Comparison of ENCODE assay signal across 9 mouse cellular contexts in the genomic region with DNA sequence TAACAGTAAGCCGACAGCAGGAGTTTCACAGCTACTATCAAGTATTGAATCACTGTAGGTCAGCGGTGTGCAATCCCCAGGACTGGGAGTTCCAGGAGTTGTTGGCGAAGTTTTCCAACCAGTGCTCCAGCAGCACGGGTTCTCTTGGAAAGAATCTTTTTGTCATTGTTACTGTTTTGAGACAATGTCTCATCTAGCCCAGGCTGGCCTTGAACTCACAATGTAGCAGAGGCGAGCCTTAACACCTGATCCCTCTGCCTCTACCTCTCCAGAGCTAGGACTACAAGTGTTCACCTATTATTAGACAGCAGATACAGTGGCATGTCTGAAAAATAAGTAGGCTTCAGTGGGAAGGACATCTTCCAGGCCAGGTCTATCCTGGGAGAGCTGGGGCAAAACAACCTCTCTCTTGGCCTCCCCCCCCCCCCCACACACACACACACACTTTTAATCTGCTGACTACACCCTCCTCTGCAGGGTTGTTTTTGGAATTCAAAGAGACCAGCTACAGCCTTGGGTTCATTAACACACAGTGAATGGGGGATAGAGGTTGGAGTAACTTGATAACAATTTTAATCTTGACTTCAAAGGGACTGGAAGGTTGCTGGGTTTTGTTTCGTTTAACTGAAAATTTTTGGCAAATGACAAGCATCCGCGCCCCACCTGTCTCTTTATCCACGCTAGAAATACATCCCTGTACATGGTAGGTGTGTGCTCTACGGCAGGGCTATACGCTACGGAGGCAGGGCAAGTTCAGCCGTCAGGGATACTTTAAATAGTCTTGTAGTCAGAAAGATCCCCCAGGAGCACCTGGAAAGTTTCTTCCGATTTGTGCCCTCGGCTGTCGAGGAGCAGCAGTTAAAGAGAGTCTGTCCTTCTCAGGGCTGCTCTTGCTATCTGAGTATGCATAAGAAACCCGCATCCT.
DNase-seq lines count a peak whose midpoint lies in the region; ATAC-seq and TF ChIP-seq lines count a peak whose summit lies in the region.
"Had no signal": no experiment of that assay in that cellular context is flagged by ENCODE, and none has a peak within 500 bp of the region (broad histone marks: within the 10 kb centered on the region; RNA-seq: fewer than 3 reads in every experiment).

No protein-coding gene starts in this region.

- peaks cover 24% of the 10 kb centered on the region for H3K4me1 ChIP-seq in heart, postnatal 0 days (ENCODE audit: control insufficient read depth, insufficient read depth)
- H3K4me1 ChIP-seq in brown adipose tissue, adult 24 weeks (ENCODE audit: control insufficient read depth, insufficient read depth, insufficient read length, low read length): peaks cover 22% of the 10 kb centered on the region
- H3K4me1 ChIP-seq in hindbrain, embryonic 15.5 days (replicated peaks): peaks cover 28% of the 10 kb centered on the region
- peaks cover 41% of the 10 kb centered on the region for H3K4me1 ChIP-seq in midbrain, embryonic 13.5 days (replicated peaks)

- TF ChIP-seq CTCF in heart, postnatal 0 days (IDR thresholded peaks at IDR 0.05; ENCODE audit: low read depth): no peak

- no peak for DNase-seq in heart, postnatal 0 days (ENCODE audit: low spot score)
- DNase-seq in heart, postnatal 36 days: no peak
- no peak for DNase-seq in thymus, adult 18-20 months
- no peak for DNase-seq in spleen, postnatal 10 days (ENCODE audit: low spot score in 2 of 2)
- DNase-seq: right cerebral cortex, postnatal 14 days had no signal

- peak overlapping the region; percentile 68 for H3K4me2 ChIP-seq in heart, postnatal 0 days (ENCODE audit: low read depth, low read length)
- peak overlapping the region; percentile 49 for H3K4me2 ChIP-seq in hindbrain, embryonic 15.5 days
- H3K4me2 ChIP-seq in midbrain, embryonic 13.5 days (replicated peaks): peak overlapping the region; percentile 53

- no peak for ATAC-seq in heart, postnatal 0 days (ENCODE audit: insufficient read depth, low read depth)
- no peak for ATAC-seq in hindbrain, embryonic 15.5 days (ENCODE audit: low FRiP score, low read depth)
- no peak for ATAC-seq in midbrain, embryonic 13.5 days
- ATAC-seq in inflammation-experienced regulatory T-cells, adult 6 months: no peak

- H3K27me3 ChIP-seq in heart, postnatal 0 days (ENCODE audit: control insufficient read depth, insufficient read depth, low read length): no peaks in the 10 kb centered on the region
- peaks cover 12% of the 10 kb centered on the region for H3K27me3 ChIP-seq in hindbrain, embryonic 15.5 days
- peaks cover 81% of the 10 kb centered on the region for H3K27me3 ChIP-seq in midbrain, embryonic 13.5 days

- no peaks in the 10 kb centered on the region for H3K9me3 ChIP-seq in heart, postnatal 0 days (replicated peaks; ENCODE audit: control insufficient read depth, low read length)
- H3K9me3 ChIP-seq in hindbrain, embryonic 15.5 days: no peaks in the 10 kb centered on the region
- no peaks in the 10 kb centered on the region for H3K9me3 ChIP-seq in midbrain, embryonic 13.5 days

- whole genome bisulfite sequencing in heart, postnatal 0 days: 39% methylated on average over 17 of the region's 17 CpGs
- 46% methylated on average over 17 of the region's 17 CpGs for WGBS in hindbrain, embryonic 15.5 days
- WGBS in midbrain, embryonic 13.5 days: 34% methylated on average over 17 of the region's 17 CpGs

- H3K4me3 ChIP-seq in heart, postnatal 0 days (ENCODE audit: low read depth, low read length): peak overlapping the region; percentile 46
- peak overlapping the region; percentile 48 for H3K4me3 ChIP-seq in brown adipose tissue, adult 24 weeks (ENCODE audit: insufficient read depth, low read depth, low read length)
- peak overlapping the region; percentile 28; the same call in 1 of the 2 replicates for H3K4me3 ChIP-seq in hindbrain, embryonic 15.5 days
- H3K4me3 ChIP-seq in midbrain, embryonic 13.5 days (replicated peaks): peak overlapping the region; percentile 34

- H3K36me3 ChIP-seq in heart, postnatal 0 days (replicated peaks; ENCODE audit: control insufficient read depth, insufficient read depth, low read length): no peaks in the 10 kb centered on the region
- H3K36me3 ChIP-seq in hindbrain, embryonic 15.5 days: no peaks in the 10 kb centered on the region
- H3K36me3 ChIP-seq in midbrain, embryonic 13.5 days: no peaks in the 10 kb centered on the region

- peak overlapping the region; percentile 58; the same call in 1 of the 2 replicates for H3K9ac ChIP-seq in heart, postnatal 0 days (replicated peaks; ENCODE audit: low read depth, low read length)
- no peak overlapping the region for H3K9ac ChIP-seq in hindbrain, embryonic 15.5 days
- H3K9ac ChIP-seq in midbrain, embryonic 13.5 days (replicated peaks): no peak overlapping the region

- intact Hi-C loops in heart, postnatal 36 days (cut with DNase I): no loop called here

- peak overlapping the region; percentile 84 for H3K27ac ChIP-seq in heart, postnatal 0 days (ENCODE audit: low read depth)
- peak overlapping the region; percentile 76 for H3K27ac ChIP-seq in brown adipose tissue, adult 24 weeks (replicated peaks; ENCODE audit: low read depth, low read length)
- H3K27ac ChIP-seq in hindbrain, embryonic 15.5 days (replicated peaks): no peak overlapping the region
- no peak overlapping the region for H3K27ac ChIP-seq in midbrain, embryonic 13.5 days

- TF ChIP-seq EP300 in heart, postnatal 0 days (IDR thresholded peaks at IDR 0.05; ENCODE audit: low read depth): no peak

Comparison
In these comparisons a context has a peak if more than half of its experiments do, and no peak if none do; other contexts are left out.
1. H3K27ac ChIP-seq: peak in heart, postnatal 0 days (single experiment) and brown adipose tissue, adult 24 weeks (single experiment); none in hindbrain, embryonic 15.5 days (single experiment) and midbrain, embryonic 13.5 days (single experiment).
2. Peak in every context shown above with its lines, with median percentiles within 50 percentile points of each other: H3K4me2 ChIP-seq and H3K4me3 ChIP-seq.